Mouse (Mus musculus) CH12.LX (cell line): ENCODE measurements at regions not wholly inside any gene's neighbourhood (a gene's known extent, or its start where the extent isn't known, plus 50 kb on each side); places are given as distances from the start of the nearest gene placed in this dataset.

ENCODE experiments used
- CTCF ChIP-seq, 2 experiments: IDR thresholded peaks in 1 of 2; conservative IDR thresholded peaks in 1 of 2; 2 replicates each; pipeline ENCODE4 v1.5.1; 2011 to 2012; ENCODE audit warnings: low read depth in 2 of 2, low read length in 2 of 2, improper control_type of control experiment in 1 of 2, inconsistent platforms in 1 of 2, mild to moderate bottlenecking in 1 of 2, moderate library complexity in 1 of 2
- E2F4 ChIP-seq: IDR thresholded peaks from 2 replicates; pipeline ENCODE4 v1.6.1; 2011; ENCODE audit warnings: low read depth, low read length, improper control_type of control experiment; ENCODE audit not compliant: insufficient replicate concordance
- EP300 ChIP-seq: IDR thresholded peaks from 2 replicates; pipeline ENCODE4 v1.6.1; 2011; ENCODE audit warnings: low read length, improper control_type of control experiment
- IRF4 ChIP-seq: IDR thresholded peaks from 2 replicates; pipeline ENCODE4 v1.6.1; 2014; ENCODE audit warnings: low read depth, mild to moderate bottlenecking, inconsistent platforms, low read length, improper control_type of control experiment
- JUN ChIP-seq: IDR thresholded peaks from 2 replicates; pipeline ENCODE4 v1.6.1; 2011; ENCODE audit warnings: low read depth, mild to moderate bottlenecking, low read length, improper control_type of control experiment, moderate library complexity; ENCODE audit not compliant: insufficient read depth
- JUND ChIP-seq: conservative IDR thresholded peaks from 2 replicates; pipeline ENCODE4 v1.6.1; 2011; ENCODE audit warnings: low read depth, low read length, improper control_type of control experiment
- MEF2A ChIP-seq: IDR thresholded peaks from 2 replicates; pipeline ENCODE4 v1.6.1; 2014; ENCODE audit warnings: low read depth, mild to moderate bottlenecking, inconsistent platforms, low read length, improper control_type of control experiment, borderline replicate concordance
- POLR2A ChIP-seq: IDR thresholded peaks from 2 replicates; pipeline ENCODE4 v1.6.1; 2011; ENCODE audit warnings: low read depth, mild to moderate bottlenecking, improper control_type of control experiment, low read length
- RAD21 ChIP-seq: IDR thresholded peaks from 2 replicates; pipeline ENCODE4 v1.6.1; 2011; ENCODE audit warnings: low read depth, mild to moderate bottlenecking, low read length, improper control_type of control experiment, moderate library complexity
- RCOR1 ChIP-seq: conservative IDR thresholded peaks from 2 replicates; pipeline ENCODE4 v1.6.1; 2012; ENCODE audit warnings: low read depth, mild to moderate bottlenecking, inconsistent platforms, low read length, improper control_type of control experiment
- SMC3 ChIP-seq: IDR thresholded peaks from 2 replicates; pipeline ENCODE4 v1.6.1; 2011; ENCODE audit warnings: low read depth, low read length, improper control_type of control experiment
- USF1 ChIP-seq: IDR thresholded peaks from 2 replicates; pipeline ENCODE4 v1.6.1; 2014; ENCODE audit warnings: low read depth, mild to moderate bottlenecking, inconsistent platforms, low read length, improper control_type of control experiment
- USF2 ChIP-seq: conservative IDR thresholded peaks from 2 replicates; pipeline ENCODE4 v1.6.1; 2011; ENCODE audit warnings: low read depth, low read length, improper control_type of control experiment

DNA sequence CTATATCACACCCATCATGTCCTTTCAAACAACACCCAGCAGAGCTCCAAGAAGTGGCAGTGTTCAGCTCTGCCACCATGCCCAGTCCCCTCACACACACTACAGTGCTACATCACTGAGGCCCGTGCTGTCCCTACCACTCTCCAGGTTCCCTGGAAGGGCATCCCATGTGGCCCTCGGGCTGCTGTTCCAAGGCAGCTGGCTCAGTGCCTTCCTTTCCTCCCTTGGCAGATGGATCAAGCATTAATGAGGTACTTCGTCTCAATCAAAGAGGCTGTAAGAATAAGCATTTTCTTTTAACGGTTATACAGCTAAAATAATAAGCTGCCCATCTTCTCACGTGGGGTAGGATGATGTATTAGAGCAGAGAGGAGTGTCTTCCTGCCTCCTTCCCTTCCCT, 123.2 kb downstream of the Rpl14 start:
- TF ChIP-seq RAD21 (no peak), CTCF (conservative IDR thresholded peaks at IDR 0.05 in 1 of 2, IDR thresholded peaks at IDR 0.05 in 1 of 2; ENCODE audit: low read depth in 2 of 2, low read length in 2 of 2) (no peak), POLR2A (no peak), RCOR1 (no peak), USF2 (no peak), EP300 (no peak), E2F4 (no peak), JUN (no peak), MEF2A (no peak), JUND (no peak), IRF4 (no peak), SMC3 (no peak), USF1 (no peak)
